Mouse (Mus musculus) midbrain, embryonic 16.5 days (tissue): ENCODE results near the gene Cfap44. TPM values are rescaled to one million over a fixed set of nuclear protein-coding genes. Genes with fewer than 3 reads are reported as not detected.
"Not testable (repeated sequence)": the region's sequence is repeated elsewhere in the genome, so short reads cannot be mapped to it uniquely, and the experiment has no call there.

ENCODE experiments used
- ATAC-seq: fragments of 200-750 bp; cut with Nextera tagmentation; 2 replicates; pipeline ENCODE4 v1.8.0; 2017; ENCODE audit warnings: moderate TSS enrichment
- H3K27ac ChIP-seq: fragments of 300-500 bp; sonication (generic); 2 replicates; pipeline ENCODE4 v1.5.1; 2014; ENCODE audit warnings: mild to moderate bottlenecking, low read length, mixed read lengths
- H3K27me3 ChIP-seq: fragments of 300-500 bp; sonication (generic); 2 replicates; pipeline ENCODE4 v1.6.1; 2014; ENCODE audit warnings: low read depth, low read length, mixed read lengths; ENCODE audit not compliant: control insufficient read depth, insufficient read depth
- H3K36me3 ChIP-seq: fragments of 300-500 bp; sonication (generic); 2 replicates; pipeline ENCODE4 v1.6.1; 2014; ENCODE audit warnings: mild to moderate bottlenecking, low read length, moderate library complexity, mixed read lengths; ENCODE audit not compliant: control insufficient read depth, insufficient read depth
- H3K4me1 ChIP-seq: fragments of 300-500 bp; sonication (generic); 2 replicates; pipeline ENCODE4 v1.6.1; 2014; ENCODE audit warnings: mild to moderate bottlenecking, low read length, mixed read lengths; ENCODE audit not compliant: control insufficient read depth, insufficient read depth
- H3K4me2 ChIP-seq: fragments of 300-500 bp; sonication (generic); 2 replicates; pipeline ENCODE4 v1.6.1; 2014; ENCODE audit warnings: mild to moderate bottlenecking, low read length, mixed read lengths
- H3K4me3 ChIP-seq: fragments of 300-500 bp; sonication (generic); 2 replicates; pipeline ENCODE4 v1.5.1; 2014; ENCODE audit warnings: low read depth, mild to moderate bottlenecking, low read length, moderate library complexity, mixed read lengths
- H3K9ac ChIP-seq: fragments of 300-500 bp; sonication (generic); 2 replicates; pipeline ENCODE4 v1.6.1; 2014; ENCODE audit warnings: low read depth, low read length, mixed read lengths
- H3K9me3 ChIP-seq: fragments of 300-500 bp; sonication (generic); replicated peaks from 2 replicates; pipeline ENCODE4 v1.6.1; 2014; ENCODE audit warnings: mild to moderate bottlenecking, low read length, mixed read lengths; ENCODE audit not compliant: control insufficient read depth, poor library complexity, severe bottlenecking
- WGBS: fragments of 180-500 bp; shearing (Covaris S2); extraction: QIAGEN DNeasy Blood & Tissue Kit; methylation state at CpG from one replicate; pipeline ENCODE4 v1.1.7; 2014; 5-methylcytosine and 5-hydroxymethylcytosine counted together
- polyA plus RNA-seq: library from polyadenylated mRNA; unstranded; fragments of >200 nt; fragmentation: Nextera tagmentation; extraction: Ambion mirVana; gene quantifications from 2 replicates; pipeline ENCODE4 v1.2.1, GENCODE M21; 2015

Cfap44 gene
- polyA plus RNA-seq, 1 experiment from 2014 or later: 7.0 TPM

GRCm38 (mm10) chr16:44417596-44417995 is 23.0 kb downstream of the Cfap44 start:
- Histone ChIP-seq H3K4me1 (no peaks in the 10 kb centered on the region), H3K36me3 (no peaks in the 10 kb centered on the region), H3K4me2 (no peak overlapping the region), H3K9me3 (no peaks in the 10 kb centered on the region), H3K27ac (no peak overlapping the region), H3K27me3 (no peaks in the 10 kb centered on the region), H3K9ac (no peak overlapping the region), H3K4me3 (no peak overlapping the region)
- ATAC-seq: no peak
- 76% methylated on average over 8 of the region's 8 CpGs for WGBS

GRCm38 (mm10) chr16:44421735-44422134 is 27.1 kb downstream of the Cfap44 start:
- no peaks in the 10 kb centered on the region for H3K27me3 ChIP-seq
- no peak overlapping the region for H3K27ac ChIP-seq
- ATAC-seq: no peak
- H3K9ac ChIP-seq: no peak overlapping the region
- no peak overlapping the region for H3K4me3 ChIP-seq
- H3K9me3 ChIP-seq: no peaks in the 10 kb centered on the region
- WGBS: 87% methylated on average over 8 of the region's 8 CpGs
- H3K36me3 ChIP-seq: no peaks in the 10 kb centered on the region
- H3K4me1 ChIP-seq: peaks cover 3% of the 10 kb centered on the region; the same call in 1 of the 2 replicates
- H3K4me2 ChIP-seq: no peak overlapping the region

GRCm38 (mm10) chr16:44423499-44423898 is 28.9 kb downstream of the Cfap44 start:
- Histone ChIP-seq H3K36me3 (no peaks in the 10 kb centered on the region), H3K9me3 (no peaks in the 10 kb centered on the region), H3K4me2 (no peak overlapping the region), H3K9ac (no peak overlapping the region), H3K27ac (no peak overlapping the region), H3K4me3 (no peak overlapping the region), H3K27me3 (no peaks in the 10 kb centered on the region), H3K4me1 (peaks cover 3% of the 10 kb centered on the region; the same call in 1 of the 2 replicates)
- 33% methylated on average over 3 of the region's 3 CpGs for WGBS
- ATAC-seq: no peak

- no peaks in the 10 kb centered on the region for H3K36me3 ChIP-seq
- no peak overlapping the region for H3K4me3 ChIP-seq
- no peak overlapping the region for H3K4me2 ChIP-seq
- no peak overlapping the region for H3K9ac ChIP-seq
- no peaks in the 10 kb centered on the region for H3K27me3 ChIP-seq
- ATAC-seq: no peak
- no peaks in the 10 kb centered on the region for H3K9me3 ChIP-seq
- H3K4me1 ChIP-seq: peaks cover 2% of the 10 kb centered on the region; the same call in 1 of the 2 replicates
- no peak overlapping the region for H3K27ac ChIP-seq
- 80% methylated on average over 5 of the region's 5 CpGs for WGBS
Measured at GRCm38 (mm10) chr16:44428456-44428855, 33.9 kb downstream of the Cfap44 start.

- H3K4me3 ChIP-seq: peak overlapping the region; percentile 27
- ATAC-seq: peak; percentile 95
- H3K27ac ChIP-seq: peak overlapping the region; percentile 12; the same call in 1 of the 2 replicates
- no peaks in the 10 kb centered on the region for H3K36me3 ChIP-seq
- H3K9me3 ChIP-seq: no peaks in the 10 kb centered on the region
- H3K4me2 ChIP-seq: peak overlapping the region; percentile 43
- no peaks in the 10 kb centered on the region for H3K27me3 ChIP-seq
- WGBS: 34% methylated on average over 7 of the region's 7 CpGs
- no peak overlapping the region for H3K9ac ChIP-seq
- H3K4me1 ChIP-seq: peaks cover 2% of the 10 kb centered on the region; the same call in 1 of the 2 replicates
Measured at GRCm38 (mm10) chr16:44430021-44430420, 35.4 kb downstream of the Cfap44 start.

- H3K9ac ChIP-seq: no peak overlapping the region
- no peak overlapping the region for H3K4me3 ChIP-seq
- no peak overlapping the region for H3K4me2 ChIP-seq
- WGBS: 89% methylated on average over 7 of the region's 7 CpGs
- H3K27ac ChIP-seq: no peak overlapping the region
- H3K36me3 ChIP-seq: no peaks in the 10 kb centered on the region
- ATAC-seq: no peak
- no peaks in the 10 kb centered on the region for H3K9me3 ChIP-seq
- H3K27me3 ChIP-seq: no peaks in the 10 kb centered on the region
- H3K4me1 ChIP-seq: peaks cover 2% of the 10 kb centered on the region; the same call in 1 of the 2 replicates
Measured at GRCm38 (mm10) chr16:44434931-44435330, 40.3 kb downstream of the Cfap44 start.

- no peak for ATAC-seq
- H3K27ac ChIP-seq: no peak overlapping the region
- 76% methylated on average over 4 of the region's 4 CpGs for WGBS
Measured at GRCm38 (mm10) chr16:44435481-44435880, 40.9 kb downstream of the Cfap44 start.

GRCm38 (mm10) chr16:44441913-44442312 is 47.3 kb downstream of the Cfap44 start:
- WGBS: 93% methylated on average over 15 of the region's 15 CpGs
- not testable (repeated sequence) for ATAC-seq

More at GRCm38 (mm10) chr16:44435481-44435880, 40.9 kb downstream of the Cfap44 start:
- Histone ChIP-seq H3K36me3 (no peaks in the 10 kb centered on the region), H3K4me1 (no peaks in the 10 kb centered on the region), H3K9me3 (no peaks in the 10 kb centered on the region), H3K27me3 (no peaks in the 10 kb centered on the region), H3K4me3 (no peak overlapping the region), H3K9ac (no peak overlapping the region), H3K4me2 (no peak overlapping the region)

GRCm38 (mm10) chr16:44457858-44458257 is 63.3 kb downstream of the Cfap44 start:
- Histone ChIP-seq H3K4me1 (no peaks in the 10 kb centered on the region), H3K27me3 (no peaks in the 10 kb centered on the region), H3K27ac (no peak overlapping the region), H3K36me3 (no peaks in the 10 kb centered on the region), H3K4me2 (no peak overlapping the region), H3K9me3 (no peaks in the 10 kb centered on the region), H3K4me3 (no peak overlapping the region), H3K9ac (no peak overlapping the region)
- no peak for ATAC-seq
- 90% methylated on average over 2 of the region's 2 CpGs for WGBS

More at GRCm38 (mm10) chr16:44441913-44442312, 47.3 kb downstream of the Cfap44 start:
- H3K4me1 ChIP-seq, H3K27me3 ChIP-seq, H3K4me3 ChIP-seq, H3K9ac ChIP-seq, H3K27ac ChIP-seq, H3K4me2 ChIP-seq, H3K36me3 ChIP-seq, H3K9me3 ChIP-seq: not testable (repeated sequence)
